Mouse (Mus musculus) stomach, embryonic 14.5 days (tissue): ENCODE results near the gene Pgbd1. TPM values are rescaled to one million over a fixed set of nuclear protein-coding genes. Genes with fewer than 3 reads are reported as not detected.
A peak's percentile ranks its signal among the peaks of the same experiment; 100 is the strongest.
"Not testable (repeated sequence)": the region's sequence is repeated elsewhere in the genome, so short reads cannot be mapped to it uniquely, and the experiment has no call there.

Experiments used
- ATAC-seq: fragments of 200-750 bp; cut with Nextera tagmentation; 2 replicates; pipeline ENCODE4 v1.8.0; 2017; ENCODE audit warnings: low read depth, moderate TSS enrichment; ENCODE audit not compliant: insufficient number of reproducible peaks, insufficient read depth, low FRiP score
- H3K27ac ChIP-seq: fragments of 300-500 bp; sonication (generic); 2 replicates; pipeline ENCODE4 v1.5.1; 2014; ENCODE audit warnings: mild to moderate bottlenecking, low read length, moderate library complexity, mixed read lengths
- H3K27me3 ChIP-seq: fragments of 300-500 bp; sonication (generic); 2 replicates; pipeline ENCODE4 v1.6.1; 2014; ENCODE audit warnings: low read length, control low read depth, mixed read lengths; ENCODE audit not compliant: control insufficient read depth, insufficient read depth
- H3K36me3 ChIP-seq: fragments of 300-500 bp; sonication (generic); 2 replicates; pipeline ENCODE4 v1.6.1; 2014; ENCODE audit warnings: mild to moderate bottlenecking, control low read depth, low read length, moderate library complexity, mixed read lengths; ENCODE audit not compliant: control insufficient read depth, insufficient read depth
- H3K4me1 ChIP-seq: fragments of 300-500 bp; sonication (generic); 2 replicates; pipeline ENCODE4 v1.6.1; 2014; ENCODE audit warnings: low read length, control low read depth, mixed read lengths; ENCODE audit not compliant: control insufficient read depth, insufficient read depth
- H3K4me2 ChIP-seq: fragments of 300-500 bp; sonication (generic); replicated peaks from 2 replicates; pipeline ENCODE4 v1.6.1; 2014; ENCODE audit warnings: low read depth, low read length, control low read depth
- H3K4me3 ChIP-seq: fragments of 300-500 bp; sonication (generic); 2 replicates; pipeline ENCODE4 v1.5.1; 2014; ENCODE audit warnings: low read depth, low read length, control low read depth
- H3K9ac ChIP-seq: fragments of 300-500 bp; sonication (generic); replicated peaks from 2 replicates; pipeline ENCODE4 v1.6.1; 2014; ENCODE audit warnings: low read depth, mild to moderate bottlenecking, control low read depth, low read length, moderate library complexity, mixed read lengths
- H3K9me3 ChIP-seq: fragments of 300-500 bp; sonication (generic); 2 replicates; pipeline ENCODE4 v1.6.1; 2016; ENCODE audit warnings: low read depth, low read length, control low read depth; ENCODE audit not compliant: control insufficient read depth
- WGBS: fragments of 180-500 bp; shearing (Covaris S2); extraction: QIAGEN DNeasy Blood & Tissue Kit; methylation state at CpG from one replicate; pipeline ENCODE4 v1.1.7; 2014; 5-methylcytosine and 5-hydroxymethylcytosine counted together
- polyA plus RNA-seq: library from polyadenylated mRNA; unstranded; fragments of >200 nt; fragmentation: Nextera tagmentation; extraction: Ambion mirVana; gene quantifications from 2 replicates; pipeline ENCODE4 v1.2.1, GENCODE M21; 2014

Pgbd1 gene
- polyA plus RNA-seq, 1 experiment from 2014 or later: 2.3 TPM

GRCm38 (mm10) chr13:21462516-21462915 lies 21.7 kb upstream of the Pgbd1 start:
- H3K4me3 ChIP-seq, H3K27ac ChIP-seq, H3K9ac ChIP-seq, H3K36me3 ChIP-seq, H3K9me3 ChIP-seq, H3K4me1 ChIP-seq, ATAC-seq, H3K27me3 ChIP-seq, H3K4me2 ChIP-seq: not testable (repeated sequence)
- WGBS: 50% methylated on average over 9 of the region's 9 CpGs

GRCm38 (mm10) chr13:21456347-21456746 lies 15.5 kb upstream of the Pgbd1 start:
- H3K4me2 ChIP-seq: no peak overlapping the region
- H3K36me3 ChIP-seq: 0 out of 2 replicates have a peak, but pooled peaks cover under 1% of the 10 kb centered on the region
- H3K9me3 ChIP-seq: no peaks in the 10 kb centered on the region
- no peak overlapping the region for H3K27ac ChIP-seq
- peaks cover 3% of the 10 kb centered on the region; the same call in 1 of the 2 replicates for H3K4me1 ChIP-seq
- peak; percentile 79 for ATAC-seq
- no peak overlapping the region for H3K4me3 ChIP-seq
- no peaks in the 10 kb centered on the region for H3K27me3 ChIP-seq
- 14% methylated on average over 4 of the region's 4 CpGs for WGBS
- H3K9ac ChIP-seq: no peak overlapping the region

GRCm38 (mm10) chr13:21454133-21454532 lies 13.3 kb upstream of the Pgbd1 start:
- WGBS: 56% methylated on average over 3 of the region's 3 CpGs
- Histone ChIP-seq H3K9ac (no peak overlapping the region), H3K9me3 (no peaks in the 10 kb centered on the region), H3K27me3 (no peaks in the 10 kb centered on the region), H3K4me1 (peaks cover 3% of the 10 kb centered on the region; the same call in 1 of the 2 replicates), H3K4me2 (peak overlapping the region; percentile 61), H3K27ac (no peak overlapping the region), H3K4me3 (peak overlapping the region; percentile 51), H3K36me3 (peaks cover 4% of the 10 kb centered on the region; the same call in 1 of the 2 replicates)
- ATAC-seq: peak; percentile 57; the same call in 1 of the 2 replicates

- Histone ChIP-seq H3K9ac (peak within 1 kb of the TSS; percentile 55), H3K9me3 (no peaks in the 10 kb centered on the region), H3K4me1 (peaks cover 3% of the 10 kb centered on the region; the same call in 1 of the 2 replicates), H3K27ac (peak within 1 kb of the TSS; percentile 77), H3K27me3 (no peaks in the 10 kb centered on the region), H3K4me2 (peak within 1 kb of the TSS; percentile 61), H3K4me3 (peak within 1 kb of the TSS; percentile 51), H3K36me3 (peaks cover 4% of the 10 kb centered on the region; the same call in 1 of the 2 replicates)
- under 1% methylated on average over 23 of the region's 23 CpGs for WGBS
- ATAC-seq: peak; percentile 87
These were observed 12.6 kb upstream of the Pgbd1 start, which contains the start of gene Zscan26 for GRCm38 (mm10) chr13:21453449-21453848. Zscan26 (minus strand) TSS chr13:21453730.

- 1% methylated on average over 13 of the region's 13 CpGs for WGBS
- Histone ChIP-seq H3K9ac (peak overlapping the region; percentile 55), H3K36me3 (peaks cover 4% of the 10 kb centered on the region; the same call in 1 of the 2 replicates), H3K27ac (peak overlapping the region; percentile 77; the same call in 1 of the 2 replicates), H3K4me3 (peak overlapping the region; percentile 51), H3K9me3 (no peaks in the 10 kb centered on the region), H3K4me2 (peak overlapping the region; percentile 61), H3K27me3 (no peaks in the 10 kb centered on the region), H3K4me1 (peaks cover 3% of the 10 kb centered on the region; the same call in 1 of the 2 replicates)
- no peak for ATAC-seq
These were observed 12.2 kb upstream of the Pgbd1 start for GRCm38 (mm10) chr13:21453042-21453441.

GRCm38 (mm10) chr13:21447856-21448614 lies 7.2 kb upstream of the Pgbd1 start:
- H3K4me2 ChIP-seq: no peak overlapping the region
- H3K9me3 ChIP-seq: no peaks in the 10 kb centered on the region
- H3K4me1 ChIP-seq: peaks cover 3% of the 10 kb centered on the region; the same call in 1 of the 2 replicates
- no peaks in the 10 kb centered on the region for H3K27me3 ChIP-seq
- WGBS: 77% methylated on average over 16 of the region's 16 CpGs
- ATAC-seq: no peak; the same call in 1 of the 2 replicates
- peaks cover 41% of the 10 kb centered on the region for H3K36me3 ChIP-seq
- H3K4me3 ChIP-seq: no peak overlapping the region
- no peak overlapping the region for H3K27ac ChIP-seq
- H3K9ac ChIP-seq: no peak overlapping the region

- WGBS: 89% methylated on average over 9 of the region's 9 CpGs
- H3K4me3 ChIP-seq: no peak overlapping the region
- no peaks in the 10 kb centered on the region for H3K9me3 ChIP-seq
- no peak for ATAC-seq
- H3K4me2 ChIP-seq: no peak overlapping the region
- H3K27ac ChIP-seq: no peak overlapping the region
- no peaks in the 10 kb centered on the region for H3K4me1 ChIP-seq
- H3K36me3 ChIP-seq: peaks cover 41% of the 10 kb centered on the region
- H3K9ac ChIP-seq: no peak overlapping the region
- H3K27me3 ChIP-seq: no peaks in the 10 kb centered on the region
These were observed 5.9 kb upstream of the Pgbd1 start for GRCm38 (mm10) chr13:21446796-21447195.

- Histone ChIP-seq H3K27me3 (no peaks in the 10 kb centered on the region), H3K4me2 (peak overlapping the region; percentile 86), H3K9ac (peak overlapping the region; percentile 52; the same call in 1 of the 2 replicates), H3K27ac (peak overlapping the region; percentile 78; the same call in 1 of the 2 replicates), H3K4me1 (0 out of 2 replicates have a peak, but pooled peaks cover 3% of the 10 kb centered on the region), H3K9me3 (no peaks in the 10 kb centered on the region), H3K36me3 (peaks cover 27% of the 10 kb centered on the region), H3K4me3 (peak overlapping the region; percentile 51)
- no peak for ATAC-seq
- 17% methylated on average over 10 of the region's 10 CpGs for whole genome bisulfite sequencing
These were observed 332 bp upstream of the Pgbd1 start for GRCm38 (mm10) chr13:21441207-21441572.
